Mouse (Mus musculus) activated CD4-positive, CD25-positive, alpha-beta regulatory T cell (primary cell): ENCODE results near the gene Vmn1r77. TPM values are rescaled to one million over a fixed set of nuclear protein-coding genes. Genes with fewer than 3 reads are reported as not detected.

Source experiments
- polyA plus RNA-seq, 2 experiments: library from polyadenylated mRNA; unstranded; fragments of 100-300 nt; shearing (Covaris generic); gene quantifications; one replicate each; pipeline ENCODE4 v1.2.1; 2017

The Vmn1r77 gene
- polyA plus RNA-seq, result under 1 TPM in 1 of 2 experiments, not detected in 1; 0.02 TPM

GRCm38 (mm10) chr7:12036452-12036851 is at the start of gene Vmn1r77:
Gene Vmn1r77 (plus strand): TSS chr7:12036752.

Other genes starting within 250 kb of the Vmn1r77 start
- gene Vmn1r74, start 202.8 kb upstream of the Vmn1r77 start, polyA plus RNA-seq, result under 1 TPM in 1 of 2 experiments, not detected in 1; 0.05 TPM
- under 1 TPM in 1 of 2 experiments, not detected in 1; 0.23 TPM for gene Vmn1r75, start 162.1 kb upstream of the Vmn1r77 start, polyA plus RNA-seq
- not detected for gene Vmn1r76, start 98.5 kb upstream of the Vmn1r77 start, polyA plus RNA-seq
- gene Vmn1r78, start 113.5 kb downstream of the Vmn1r77 start, polyA plus RNA-seq, result under 1 TPM; 0.04 to 0.12 TPM
- gene Vmn1r79, start 134.5 kb downstream of the Vmn1r77 start, polyA plus RNA-seq, result not detected
- gene Vmn1r80, start 152.5 kb downstream of the Vmn1r77 start, polyA plus RNA-seq, result under 1 TPM in 1 of 2 experiments, not detected in 1; 0.28 TPM
- gene Vmn1r81, start 231.5 kb downstream of the Vmn1r77 start, polyA plus RNA-seq, result under 1 TPM; 0.02 to 0.05 TPM